Mouse (Mus musculus) central nervous system, embryonic 11.5 days (tissue): ENCODE results near the gene Cfi. TPM values are rescaled to one million over a fixed set of nuclear protein-coding genes. Genes with fewer than 3 reads are reported as not detected.

Source experiments
- polyA plus RNA-seq: library from polyadenylated mRNA; depleted of rRNA; stranded (reverse); fragments of >200 nt; gene quantifications from 2 replicates; pipeline ENCODE4 v1.2.3, GENCODE M21; 2012; rRNA removed

The Cfi gene
- 2.2 and 5.7 TPM in 2 replicates for polyA plus RNA-seq

DNA sequence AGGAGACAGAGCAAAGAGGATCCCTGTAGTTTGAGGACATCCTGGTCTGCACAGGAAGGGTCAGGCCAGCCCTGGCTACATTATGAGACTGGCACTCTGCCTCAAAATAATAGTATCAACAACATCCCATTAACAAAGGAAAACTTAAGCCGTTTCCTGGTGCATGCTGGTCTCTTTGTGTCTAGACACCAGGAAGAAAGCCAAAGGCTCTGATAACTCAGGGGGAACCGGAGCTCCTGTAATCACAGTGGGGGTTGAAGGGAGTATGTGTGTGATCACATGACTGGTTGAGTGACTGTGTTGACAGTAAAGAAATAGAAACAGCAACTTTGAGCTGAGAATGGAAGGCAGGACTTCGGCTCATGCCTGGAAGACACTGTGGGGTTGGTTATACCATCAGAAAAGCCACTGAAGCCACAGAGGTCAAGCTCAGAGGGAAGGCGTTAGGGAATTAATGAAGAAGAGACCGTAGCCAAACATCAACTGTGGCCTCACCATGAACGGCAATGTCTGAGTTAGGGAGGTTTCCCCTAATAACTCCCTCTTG, at the start of gene Cfi:
Gene Cfi (plus strand): TSS at position 497 of the 547 bp plus-strand sequence.

DNA sequence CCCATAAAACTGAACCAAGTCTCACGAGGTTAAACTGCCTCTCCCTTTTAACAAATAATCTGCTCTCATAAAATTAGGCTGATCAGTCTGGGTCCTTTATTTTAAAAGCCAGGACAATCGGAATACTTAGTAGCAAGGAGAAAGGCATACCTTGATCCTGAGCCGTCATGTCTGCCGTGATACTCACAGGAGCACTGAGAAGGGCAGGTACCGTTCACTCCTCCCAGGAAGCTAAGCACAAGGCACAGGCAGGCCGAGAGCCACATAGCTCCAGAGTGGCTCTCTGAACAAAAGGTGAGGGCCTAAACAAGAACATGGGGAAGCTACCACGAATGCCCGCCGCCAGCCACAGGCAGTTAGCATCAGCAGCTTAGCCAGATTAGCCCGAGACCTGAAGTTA, 31.9 kb upstream of the Cfi start, which contains the start of gene Lrit3:
Gene Lrit3 (minus strand): TSS at position 266 of the 400 bp plus-strand sequence.

DNA sequence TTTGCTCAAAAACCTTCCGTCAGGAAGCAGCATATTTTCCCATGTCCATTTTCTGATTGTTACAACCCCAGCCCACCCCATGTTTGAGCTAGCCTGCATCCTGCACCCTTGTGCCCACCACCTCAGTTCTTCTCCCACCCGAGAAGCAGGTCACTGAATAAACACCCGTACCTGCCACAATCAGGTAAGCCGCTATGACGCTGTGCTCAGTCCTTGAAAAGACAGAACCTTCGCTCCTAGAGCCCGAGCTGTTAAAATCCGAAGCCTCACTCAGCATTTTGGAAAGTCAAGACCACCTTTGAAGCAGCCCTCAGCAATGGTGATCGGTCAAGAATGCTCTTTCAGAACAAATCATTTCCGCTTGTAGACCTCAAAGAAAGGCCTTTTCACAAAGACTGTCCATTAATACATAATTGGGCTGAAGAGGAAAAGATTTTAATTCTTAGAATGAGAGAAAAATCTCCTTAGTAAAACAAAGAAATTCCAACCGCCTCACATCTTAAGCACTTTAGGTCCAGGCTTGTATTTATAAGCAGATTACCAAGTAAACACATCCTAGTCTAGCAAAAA, 13.4 kb upstream of the Cfi start, which contains the start of gene Rrh:
Gene Rrh (minus strand): TSS at position 382 of the 570 bp plus-strand sequence.

DNA sequence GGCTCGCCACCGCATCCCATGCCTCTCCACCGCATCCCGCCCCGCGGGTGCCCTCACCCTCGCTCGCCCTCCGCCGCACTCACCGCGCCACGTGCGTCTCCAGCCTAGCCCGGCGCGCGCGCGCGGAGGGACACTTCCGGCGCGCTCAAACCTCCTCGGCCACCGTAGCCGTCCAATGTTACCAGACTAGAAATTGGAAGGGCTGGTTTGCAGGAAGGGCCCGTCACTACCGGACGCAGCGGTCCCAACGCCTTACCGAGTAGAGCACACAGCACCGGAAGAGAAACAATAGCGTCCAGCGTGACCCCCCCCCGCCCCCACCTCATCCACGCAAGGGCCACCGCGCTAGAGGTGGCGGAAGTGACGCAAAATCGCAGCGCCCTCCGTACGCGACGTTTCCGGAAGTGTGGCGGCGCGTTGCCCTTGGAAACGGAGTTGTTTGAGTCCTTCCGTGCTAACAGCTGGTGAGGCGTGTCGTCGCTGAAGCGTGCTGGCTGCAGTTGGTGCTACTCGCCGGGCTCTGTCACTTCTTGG, 4.6 kb upstream of the Cfi start, which contains the start of gene Gar1:
Gene Gar1 (minus strand): TSS at position 362 of the 534 bp plus-strand sequence.

DNA sequence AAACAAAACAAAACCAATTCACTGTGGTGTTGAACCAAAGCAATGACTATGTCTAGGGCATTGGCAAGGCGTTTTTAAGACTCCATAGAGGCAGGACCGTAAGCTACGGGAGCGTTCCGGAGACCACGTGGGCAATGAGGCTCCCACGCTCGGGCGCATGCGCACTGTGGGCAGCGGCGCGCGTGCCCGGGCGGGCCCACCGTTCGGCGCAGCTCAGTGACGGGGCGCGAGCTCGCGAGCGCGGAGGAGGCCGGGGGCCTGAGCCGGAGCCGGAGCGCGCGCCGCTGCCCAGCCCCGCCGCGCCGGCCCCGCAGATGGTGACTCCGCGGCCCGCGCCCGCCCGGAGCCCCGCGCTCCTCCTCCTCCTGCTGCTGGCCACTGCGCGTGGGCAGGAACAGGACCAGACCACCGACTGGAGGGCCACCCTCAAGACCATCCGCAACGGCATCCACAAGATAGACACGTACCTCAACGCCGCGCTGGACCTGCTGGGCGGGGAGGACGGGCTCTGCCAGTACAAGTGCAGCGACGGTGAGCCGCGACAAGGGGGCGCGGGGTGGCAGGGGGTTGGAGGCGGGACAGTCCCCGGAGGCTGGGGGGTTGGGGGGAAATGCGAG, 42.8 kb downstream of the Cfi start, which contains the start of gene Pla2g12a:
Gene Pla2g12a (plus strand): TSS at position 202 of the 617 bp plus-strand sequence.

DNA sequence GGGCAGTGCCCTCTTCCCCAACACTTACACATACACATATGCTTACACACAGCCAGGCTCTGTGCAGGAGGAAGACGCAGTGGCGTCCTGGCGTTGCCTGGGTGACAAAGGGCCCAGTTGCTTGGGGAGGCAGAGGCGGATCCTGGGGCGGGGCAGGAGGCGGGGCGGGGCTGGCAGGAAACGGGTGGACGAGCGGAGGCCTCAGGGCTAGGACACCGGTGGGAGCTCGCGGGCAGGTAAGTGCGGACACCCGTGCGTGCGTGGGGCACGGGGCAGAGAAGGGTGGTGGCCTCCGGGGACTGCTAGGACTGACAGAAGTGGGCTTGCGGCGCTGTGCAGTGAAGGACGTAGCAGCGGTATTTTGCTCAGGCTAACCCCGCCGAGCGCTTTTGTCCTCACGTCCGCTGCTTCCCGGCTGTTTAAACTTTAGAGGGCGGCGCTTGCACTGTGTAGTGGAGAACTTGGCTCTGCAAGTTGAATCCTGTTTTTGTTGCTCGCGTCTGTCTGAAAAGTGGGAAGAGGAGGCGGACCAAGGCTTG, 65.7 kb downstream of the Cfi start, which contains the start of gene Casp6:
Gene Casp6 (plus strand): TSS at position 155 of the 539 bp plus-strand sequence.

Other genes with a start within 250 kb of the Cfi start
- gene Egf, start 80.6 kb upstream of the Cfi start, polyA plus RNA-seq, result 3.3 and 3.6 TPM in 2 replicates
- gene Lrit3, start 31.9 kb upstream of the Cfi start, polyA plus RNA-seq, result 0.07 and 0.13 TPM in 2 replicates
- 0.40 and 0.82 TPM in 2 replicates for gene Rrh, start 13.3 kb upstream of the Cfi start, polyA plus RNA-seq
- 122 and 179 TPM in 2 replicates for gene Gar1, start 4.5 kb upstream of the Cfi start, polyA plus RNA-seq
- 19.0 and 20.5 TPM in 2 replicates for gene Pla2g12a, start 42.7 kb downstream of the Cfi start, polyA plus RNA-seq
- 67.0 and 68.0 TPM in 2 replicates for gene Casp6, start 65.5 kb downstream of the Cfi start, polyA plus RNA-seq
- 1.2 and 1.5 TPM in 2 replicates for gene Mcub, start 134.3 kb downstream of the Cfi start, polyA plus RNA-seq
- 64.8 and 76.0 TPM in 2 replicates for gene Sec24b, start 225.7 kb downstream of the Cfi start, polyA plus RNA-seq